Mouse (Mus musculus): ENCODE data around the gene Egf.

GRCm38 (mm10) chr3:129682389-129682788, 72.7 kb downstream of the Egf start:
- TF ChIP-seq CTCF (IDR thresholded peaks at IDR 0.05; ENCODE audit: borderline replicate concordance, insufficient read depth, low read depth, low read length) (no peak), POLR2A (IDR thresholded peaks at IDR 0.05; ENCODE audit: borderline replicate concordance, insufficient read depth, low read length) (no peak)
